Mouse (Mus musculus) MEL (cell line): ENCODE measurements around the gene Tpx2. TPM values are rescaled to one million over a fixed set of nuclear protein-coding genes. Genes with fewer than 3 reads are reported as not detected.
A peak's percentile ranks its signal among the peaks of the same experiment; 100 is the strongest.

ENCODE experiments used
- DNase-seq: peaks from one replicate; pipeline ENCODE4 v3.0.0; 2011; ENCODE audit warnings: low read depth, low spot score
- H3K27ac ChIP-seq: 2 replicates; pipeline ENCODE4 v1.5.1; 2012; ENCODE audit warnings: low read depth, mild to moderate bottlenecking, control low read depth, low read length, moderate library complexity; ENCODE audit not compliant: control insufficient read depth
- H3K27me3 ChIP-seq, 2 experiments: fragments of 150-350 bp in 1 of 2; sonication (generic) in 1 of 2; 2 replicates each; pipeline ENCODE4 v1.6.1; 2012; ENCODE audit warnings: low read length in 2 of 2, mild to moderate bottlenecking in 2 of 2, improper control_type of control experiment in 1 of 2, moderate library complexity in 1 of 2; ENCODE audit not compliant: insufficient read depth in 2 of 2, control insufficient read depth in 1 of 2
- H3K36me3 ChIP-seq, 2 experiments: 2 replicates each; pipeline ENCODE4 v1.6.1; 2012 to 2014; ENCODE audit warnings: low read length in 2 of 2, improper control_type of control experiment in 1 of 2, inconsistent platforms in 1 of 2, mild to moderate bottlenecking in 1 of 2; ENCODE audit not compliant: insufficient read depth in 2 of 2, control insufficient read depth in 1 of 2
- H3K4me1 ChIP-seq, 2 experiments: fragments of 150-350 bp in 1 of 2; sonication (generic) in 1 of 2; 2 replicates each; pipeline ENCODE4 v1.6.1; 2012; ENCODE audit warnings: low read length in 2 of 2, improper control_type of control experiment in 1 of 2, mild to moderate bottlenecking in 1 of 2; ENCODE audit not compliant: insufficient read depth in 2 of 2, control insufficient read depth in 1 of 2
- H3K4me3 ChIP-seq, 2 experiments: fragments of 150-350 bp in 1 of 2; sonication (generic) in 1 of 2; 2 replicates each; pipeline ENCODE4 v1.5.1; 2012; ENCODE audit warnings: low read depth in 2 of 2, low read length in 2 of 2, mild to moderate bottlenecking in 2 of 2, moderate library complexity in 2 of 2, control low read depth in 1 of 2, improper control_type of control experiment in 1 of 2; ENCODE audit not compliant: control insufficient read depth in 1 of 2, insufficient read depth in 1 of 2
- H3K79me2 ChIP-seq: 2 replicates; pipeline ENCODE4 v1.6.1; 2012; ENCODE audit warnings: mild to moderate bottlenecking, low read length, moderate library complexity; ENCODE audit not compliant: control insufficient read depth, poor library complexity, insufficient read depth
- H3K9ac ChIP-seq: 2 replicates; pipeline ENCODE4 v1.6.1; 2012; ENCODE audit warnings: low read depth, mild to moderate bottlenecking, control low read depth, low read length, moderate library complexity; ENCODE audit not compliant: control insufficient read depth, poor library complexity, severe bottlenecking
- H3K9me3 ChIP-seq: fragments of 150-350 bp; sonication (generic); replicated peaks from 2 replicates; pipeline ENCODE4 v1.6.1; 2012; ENCODE audit warnings: mild to moderate bottlenecking, low read length, improper control_type of control experiment, moderate library complexity; ENCODE audit not compliant: insufficient read depth
- BHLHE40 ChIP-seq: IDR thresholded peaks from 2 replicates; pipeline ENCODE4 v1.6.1; 2012; ENCODE audit warnings: low read depth, mild to moderate bottlenecking, inconsistent platforms, low read length, improper control_type of control experiment, borderline replicate concordance
- CHD1 ChIP-seq: IDR thresholded peaks from 2 replicates; pipeline ENCODE4 v1.6.1; 2012; ENCODE audit warnings: low read depth, mild to moderate bottlenecking, inconsistent platforms, low read length, improper control_type of control experiment
- CHD2 ChIP-seq: IDR thresholded peaks from 2 replicates; pipeline ENCODE4 v1.6.1; 2011; ENCODE audit warnings: low read length, improper control_type of control experiment
- CTCF ChIP-seq, 3 experiments: IDR thresholded peaks in 2 of 3; conservative IDR thresholded peaks in 1 of 3; 2 replicates each; pipeline ENCODE4 v1.5.1; 2011 to 2012; ENCODE audit warnings: low read length in 3 of 3, low read depth in 2 of 3, mild to moderate bottlenecking in 2 of 3, improper control_type of control experiment in 1 of 3, inconsistent platforms in 1 of 3, mixed read lengths in 1 of 3, moderate library complexity in 1 of 3; ENCODE audit not compliant: control insufficient read depth in 1 of 3, insufficient read depth in 1 of 3, poor library complexity in 1 of 3, severe bottlenecking in 1 of 3
- E2F4 ChIP-seq: IDR thresholded peaks from 2 replicates; pipeline ENCODE4 v1.6.1; 2011; ENCODE audit warnings: low read depth, low read length, improper control_type of control experiment, borderline replicate concordance
- ELF1 ChIP-seq: IDR thresholded peaks from 2 replicates; pipeline ENCODE4 v1.6.1; 2014; ENCODE audit warnings: low read depth, mild to moderate bottlenecking, inconsistent platforms, low read length, improper control_type of control experiment, moderate library complexity
- EP300 ChIP-seq, 2 experiments: IDR thresholded peaks; 2 replicates each; pipeline ENCODE4 v1.6.1; 2011; ENCODE audit warnings: improper control_type of control experiment in 2 of 2, low read length in 2 of 2, low read depth in 1 of 2, mild to moderate bottlenecking in 1 of 2
- ETS1 ChIP-seq: IDR thresholded peaks from 2 replicates; pipeline ENCODE4 v1.6.1; 2012; ENCODE audit warnings: low read depth, mild to moderate bottlenecking, inconsistent platforms, low read length, improper control_type of control experiment, moderate library complexity
- GABPA ChIP-seq: IDR thresholded peaks from 2 replicates; pipeline ENCODE4 v1.6.1; 2012; ENCODE audit warnings: low read depth, mild to moderate bottlenecking, inconsistent platforms, low read length, improper control_type of control experiment, moderate library complexity
- HCFC1 ChIP-seq: IDR thresholded peaks from 2 replicates; pipeline ENCODE4 v1.6.1; 2012; ENCODE audit warnings: low read depth, mild to moderate bottlenecking, inconsistent platforms, low read length, improper control_type of control experiment, moderate library complexity
- JUND ChIP-seq: IDR thresholded peaks from 2 replicates; pipeline ENCODE4 v1.6.1; 2011; ENCODE audit warnings: low read depth, mild to moderate bottlenecking, improper control_type of control experiment, low read length
- KAT2A ChIP-seq: conservative IDR thresholded peaks from 2 replicates; pipeline ENCODE4 v1.6.1; 2012; ENCODE audit warnings: low read depth, low read length, improper control_type of control experiment, inconsistent platforms
- MAFK ChIP-seq: IDR thresholded peaks from 2 replicates; pipeline ENCODE4 v1.6.1; 2011; ENCODE audit warnings: low read depth, mild to moderate bottlenecking, low read length, improper control_type of control experiment, borderline replicate concordance
- MAX ChIP-seq: IDR thresholded peaks from 2 replicates; pipeline ENCODE4 v1.6.1; 2011; ENCODE audit warnings: low read length, improper control_type of control experiment
- MAZ ChIP-seq: IDR thresholded peaks from 2 replicates; pipeline ENCODE4 v1.6.1; 2012; ENCODE audit warnings: low read depth, mild to moderate bottlenecking, inconsistent platforms, low read length, improper control_type of control experiment
- MXI1 ChIP-seq: IDR thresholded peaks from 2 replicates; pipeline ENCODE4 v1.6.1; 2011; ENCODE audit warnings: mild to moderate bottlenecking, low read depth, low read length, improper control_type of control experiment
- MYB ChIP-seq: IDR thresholded peaks from 2 replicates; pipeline ENCODE4 v1.6.1; 2011; ENCODE audit warnings: mild to moderate bottlenecking, low read depth, low read length, improper control_type of control experiment
- MYC ChIP-seq: IDR thresholded peaks from 2 replicates; pipeline ENCODE4 v1.6.1; 2011; ENCODE audit warnings: low read depth, mild to moderate bottlenecking, low read length, improper control_type of control experiment, moderate library complexity
- NELFE ChIP-seq: IDR thresholded peaks from 2 replicates; pipeline ENCODE4 v1.6.1; 2011; ENCODE audit warnings: low read depth, low read length, improper control_type of control experiment
- NRF1 ChIP-seq: IDR thresholded peaks from 2 replicates; pipeline ENCODE4 v1.6.1; 2014; ENCODE audit warnings: low read depth, mild to moderate bottlenecking, inconsistent platforms, low read length, improper control_type of control experiment, moderate library complexity; ENCODE audit not compliant: poor library complexity, insufficient read depth, severe bottlenecking
- POLR2A ChIP-seq, 2 experiments: IDR thresholded peaks; 2 replicates each; pipeline ENCODE4 v1.6.1; 2011 to 2012; ENCODE audit warnings: low read length in 2 of 2, mild to moderate bottlenecking in 2 of 2, control low read depth in 1 of 2, improper control_type of control experiment in 1 of 2, low read depth in 1 of 2, moderate library complexity in 1 of 2; ENCODE audit not compliant: control insufficient read depth in 1 of 2, insufficient read depth in 1 of 2, poor library complexity in 1 of 2
- POLR2AphosphoS2 ChIP-seq: IDR thresholded peaks from 2 replicates; pipeline ENCODE4 v1.6.1; 2011; ENCODE audit warnings: low read length, improper control_type of control experiment
- POLR2AphosphoS5 ChIP-seq: IDR thresholded peaks from 2 replicates; pipeline ENCODE4 v1.6.1; 2012; ENCODE audit warnings: low read depth, borderline replicate concordance, mild to moderate bottlenecking, inconsistent platforms, low read length, moderate library complexity, mixed read lengths
- RAD21 ChIP-seq: IDR thresholded peaks from 2 replicates; pipeline ENCODE4 v1.6.1; 2011; ENCODE audit warnings: mild to moderate bottlenecking, low read depth, low read length, improper control_type of control experiment
- SMC3 ChIP-seq: IDR thresholded peaks from 2 replicates; pipeline ENCODE4 v1.6.1; 2011; ENCODE audit warnings: low read depth, low read length, improper control_type of control experiment
- TAL1 ChIP-seq: IDR thresholded peaks from 2 replicates; pipeline ENCODE4 v1.6.1; 2012; ENCODE audit warnings: mild to moderate bottlenecking, inconsistent platforms, low read length, moderate library complexity, mixed read lengths
- TBP ChIP-seq: IDR thresholded peaks from 2 replicates; pipeline ENCODE4 v1.8.0; 2011; ENCODE audit warnings: low read depth, low read length, improper control_type of control experiment
- TCF12 ChIP-seq: IDR thresholded peaks from 2 replicates; pipeline ENCODE4 v1.6.1; 2014; ENCODE audit warnings: low read depth, mild to moderate bottlenecking, inconsistent platforms, low read length, improper control_type of control experiment, moderate library complexity
- UBTF ChIP-seq: IDR thresholded peaks from 2 replicates; pipeline ENCODE4 v1.6.1; 2012; ENCODE audit warnings: low read depth, mild to moderate bottlenecking, inconsistent platforms, low read length, improper control_type of control experiment, moderate library complexity, borderline replicate concordance; ENCODE audit not compliant: insufficient read depth
- ZC3H11A ChIP-seq: IDR thresholded peaks from 2 replicates; pipeline ENCODE4 v1.6.1; 2012; ENCODE audit warnings: low read depth, mild to moderate bottlenecking, inconsistent platforms, low read length, improper control_type of control experiment
- ZKSCAN1 ChIP-seq: IDR thresholded peaks from 2 replicates; pipeline ENCODE4 v1.6.1; 2012; ENCODE audit warnings: low read depth, mild to moderate bottlenecking, inconsistent platforms, low read length, improper control_type of control experiment, moderate library complexity
- ZMIZ1 ChIP-seq: IDR thresholded peaks from 2 replicates; pipeline ENCODE4 v1.6.1; 2012; ENCODE audit warnings: low read depth, mild to moderate bottlenecking, inconsistent platforms, low read length, improper control_type of control experiment, moderate library complexity
- ZNF384 ChIP-seq: IDR thresholded peaks from 2 replicates; pipeline ENCODE4 v1.6.1; 2012; ENCODE audit warnings: low read depth, mild to moderate bottlenecking, inconsistent platforms, low read length, improper control_type of control experiment
- polyA plus RNA-seq, 2 experiments: library from polyadenylated mRNA; stranded (reverse) in 1 of 2; unstranded in 1 of 2; fragments of >175 nt in 1 of 2; fragments of >200 nt in 1 of 2; gene quantifications; 2 replicates each; pipeline versions ENCODE4 v1.2.1 to v1.2.4; 2012; ENCODE audit warnings: low replicate concordance in 2 of 2, low read depth in 1 of 2; ENCODE audit not compliant: insufficient read length in 2 of 2, insufficient read depth in 1 of 2, missing spikeins in 1 of 2
- total RNA-seq: library from RNA; depleted of rRNA; stranded (reverse); fragments of 300-350 nt; gene quantifications from 2 replicates; pipeline ENCODE4 v1.2.3, GENCODE M21; 2012

Gene Tpx2
- total and polyA plus RNA-seq, 3 experiments = 59.3 to 131 TPM; not detected in 1

GRCm38 (mm10) chr2:152933614-152934013, 85.8 kb downstream of the Tpx2 start (continued):
- TF ChIP-seq NRF1 (no peak), TCF12 (no peak), MXI1 (no peak), POLR2AphosphoS5 (no peak), ZNF384 (no peak), ELF1 (no peak)

GRCm38 (mm10) chr2:152939846-152940245, 92.1 kb downstream of the Tpx2 start:
- no peak overlapping the region for H3K4me3 ChIP-seq

GRCm38 (mm10) chr2:152941106-152941505, 93.3 kb downstream of the Tpx2 start:
- H3K36me3 ChIP-seq = no peaks in the 10 kb centered on the region
- TF ChIP-seq EP300 (IDR thresholded peaks at IDR 0.05; ENCODE audit: low read depth in 1 of 2, low read length in 2 of 2) (no peak), NRF1 (no peak), UBTF (no peak), GABPA (no peak)
- no peak for DNase-seq
- H3K9me3 ChIP-seq = no peaks in the 10 kb centered on the region
- no peaks in the 10 kb centered on the region for H3K79me2 ChIP-seq
- H3K4me3 ChIP-seq = no peak overlapping the region
- H3K9ac ChIP-seq = no peak overlapping the region
- H3K4me1 ChIP-seq = no peaks in the 10 kb centered on the region
- H3K27me3 ChIP-seq = peaks cover 7 to 19% of the 10 kb centered on the region in 2 experiments
- no peak overlapping the region for H3K27ac ChIP-seq

More at GRCm38 (mm10) chr2:152939846-152940245, 92.1 kb downstream of the Tpx2 start:
- no peak for TF ChIP-seq ZNF384
- TF ChIP-seq ZKSCAN1 = no peak
- TF ChIP-seq GABPA = no peak
- no peak for TF ChIP-seq MAFK
- TF ChIP-seq JUND = no peak
- TF ChIP-seq ETS1 = no peak
- TF ChIP-seq MYC = no peak
- no peak for TF ChIP-seq MAX
- no peak for TF ChIP-seq ELF1
- no peak for TF ChIP-seq POLR2AphosphoS2
- 0 out of 2 replicates have a peak, but pooled peaks have one; percentile 17 for TF ChIP-seq BHLHE40
- peak; percentile 81 to 99 (median 90) for TF ChIP-seq CTCF (IDR thresholded peaks at IDR 0.05 in 2 of 3, conservative IDR thresholded peaks at IDR 0.05 in 1 of 3; ENCODE audit: control insufficient read depth in 1 of 3, insufficient read depth in 1 of 3, low read depth in 2 of 3, low read length in 3 of 3, poor library complexity in 1 of 3, severe bottlenecking in 1 of 3)
- no peak for TF ChIP-seq TAL1
- no peak for TF ChIP-seq NELFE
- peak; percentile 35 for TF ChIP-seq RAD21
- no peak for TF ChIP-seq POLR2A (IDR thresholded peaks at IDR 0.05; ENCODE audit: control insufficient read depth in 1 of 2, insufficient read depth in 1 of 2, low read depth in 1 of 2, low read length in 2 of 2, poor library complexity in 1 of 2)
- TF ChIP-seq UBTF = no peak
- TF ChIP-seq ZMIZ1 = no peak
- TF ChIP-seq E2F4 = no peak
- no peak for TF ChIP-seq KAT2A
- no peak for TF ChIP-seq MAZ
- TF ChIP-seq MYB = no peak
- TF ChIP-seq ZC3H11A = peak; percentile 35
- peak; percentile 79 for TF ChIP-seq SMC3
- TF ChIP-seq CHD2 = no peak
- no peak for TF ChIP-seq CHD1
- TF ChIP-seq NRF1 = no peak
- TF ChIP-seq TBP = no peak
- no peak for TF ChIP-seq HCFC1
- TF ChIP-seq, all 39 proteins: peak for 5
- Histone ChIP-seq H3K79me2 (no peaks in the 10 kb centered on the region), H3K9ac (no peak overlapping the region), H3K4me1 (no peaks in the 10 kb centered on the region), H3K9me3 (no peaks in the 10 kb centered on the region), H3K36me3 (no peaks in the 10 kb centered on the region), H3K27ac (no peak overlapping the region), H3K27me3 (peaks cover 14 to 24% of the 10 kb centered on the region in 2 experiments)
- DNase-seq = peak; percentile 62
